Mouse (Mus musculus): ENCODE data around the gene Arf6.

DNA sequence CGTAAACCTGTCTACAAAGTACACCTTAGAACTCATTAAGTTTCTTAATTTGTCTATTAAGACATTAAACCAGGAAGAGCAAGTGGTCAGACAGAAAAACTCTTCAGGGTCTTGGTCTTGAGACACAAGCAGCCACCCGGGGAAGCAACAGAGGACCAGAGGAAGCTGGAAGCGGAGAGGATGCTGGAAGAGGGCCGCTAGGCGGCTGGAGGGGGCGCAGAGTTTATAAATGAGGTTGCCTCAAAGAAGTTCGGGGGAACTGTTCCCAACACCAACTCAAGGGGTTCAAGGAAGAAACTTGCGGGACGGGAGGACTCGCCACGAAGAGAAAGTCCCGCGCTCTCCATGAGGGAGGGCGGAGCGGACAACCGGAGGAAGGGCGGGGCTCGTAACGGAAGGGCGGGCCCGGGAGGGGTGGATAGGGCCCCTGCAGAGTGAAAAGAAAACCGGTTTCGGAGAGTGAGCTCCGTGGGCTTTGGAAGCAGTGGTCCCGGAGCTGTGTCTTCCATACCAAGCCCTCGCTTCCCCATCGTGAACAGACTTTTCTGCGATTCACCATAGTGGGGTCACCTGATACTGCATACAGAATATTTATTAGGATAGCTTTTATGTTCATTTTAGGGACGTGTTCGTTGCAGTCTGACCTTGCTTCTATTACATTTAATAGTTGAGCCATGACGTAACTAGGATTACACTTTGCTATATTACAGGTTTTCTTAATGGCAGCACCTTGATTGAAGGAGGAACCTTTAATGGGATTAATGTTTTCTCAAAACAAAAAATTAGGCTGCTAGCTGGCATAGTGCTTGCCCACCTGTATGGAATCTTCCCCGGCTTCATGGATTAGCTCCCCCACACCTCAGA is 7.8 kb upstream of the Arf6 start:
- TF ChIP-seq CTCF (IDR thresholded peaks at IDR 0.05; ENCODE audit: control insufficient read depth, insufficient read depth, insufficient read length) (no peak), MAX (IDR thresholded peaks at IDR 0.05) (no peak)
